Mouse (Mus musculus): ENCODE data around the gene E2f4. TPM values are rescaled to one million over a fixed set of nuclear protein-coding genes. Genes with fewer than 3 reads are reported as not detected.

The E2f4 gene
- polyA plus RNA-seq, 1 experiment from 2014 or later: 38.3 TPM

DNA sequence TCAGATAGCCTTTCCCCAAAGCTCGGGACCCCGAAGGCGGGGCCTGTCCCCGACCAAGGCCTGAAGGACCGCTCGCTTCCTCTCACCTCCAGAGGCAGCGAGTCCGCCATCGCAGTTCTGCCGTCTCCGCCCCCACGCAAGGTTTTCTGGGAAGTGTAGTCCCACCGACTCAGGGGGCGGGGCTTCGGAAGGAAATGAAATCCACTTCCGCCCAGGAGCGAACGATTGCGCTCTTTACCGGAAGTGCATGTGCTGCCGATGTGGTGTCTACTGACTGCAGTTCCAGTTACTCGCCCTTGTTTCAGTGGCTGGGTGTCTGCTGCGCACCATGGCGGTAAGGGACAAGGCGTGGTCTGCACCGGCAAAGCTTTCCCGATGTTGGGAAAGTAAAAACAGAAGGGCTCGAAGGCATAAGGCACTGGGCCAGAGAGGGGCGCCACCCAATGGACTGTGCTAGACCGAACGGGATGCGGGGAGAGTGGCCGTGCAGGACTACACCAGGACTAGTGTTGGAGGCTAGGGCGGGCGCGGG is 28.7 kb downstream of the E2f4 start, which contains the start of the genes Lrrc29 and Tmem208:
Lrrc29 (minus strand) TSS at position 138 of the 532 bp plus-strand sequence.
Tmem208 (plus strand) TSS at position 214 of the 532 bp plus-strand sequence.
- Histone ChIP-seq H3K9me3 (replicated peaks) (no peaks in the 10 kb centered on the region), H3K36me3 (peaks cover 41% of the 10 kb centered on the region)

DNA sequence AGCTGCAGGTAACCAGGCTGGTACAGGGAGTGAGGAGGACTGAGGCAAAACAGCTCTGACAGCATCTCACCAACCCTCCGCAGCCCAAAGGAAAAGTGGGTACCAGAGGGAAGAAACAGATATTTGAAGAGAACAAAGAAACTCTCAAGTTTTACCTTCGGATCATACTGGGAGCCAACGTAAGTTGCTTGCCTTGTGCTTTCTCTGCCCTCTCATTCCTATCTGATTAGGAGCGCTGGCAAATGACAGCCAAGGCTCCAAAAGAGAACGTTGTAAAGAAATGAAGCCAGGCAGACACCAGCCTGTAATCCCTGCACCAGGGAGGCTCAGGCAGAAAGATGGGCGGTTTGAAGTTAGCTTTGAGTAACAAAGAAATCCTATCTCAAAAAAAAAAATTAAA is 29.5 kb downstream of the E2f4 start:
- no peak for ATAC-seq (replicated peaks; ENCODE audit: insufficient number of reproducible peaks, insufficient read depth, low FRiP score, low read depth)
- peak overlapping the region; percentile 71 for H3K9ac ChIP-seq
- peak overlapping the region; percentile 85 for H3K4me3 ChIP-seq
- WGBS: 24% methylated on average over 6 of the region's 6 CpGs
- H3K27me3 ChIP-seq: no peaks in the 10 kb centered on the region
- peak overlapping the region; percentile 87 for H3K27ac ChIP-seq
- H3K4me2 ChIP-seq: peak overlapping the region; percentile 87
- H3K4me1 ChIP-seq (replicated peaks): peaks cover 19% of the 10 kb centered on the region
- H3K36me3 ChIP-seq: peaks cover 46% of the 10 kb centered on the region
- no peaks in the 10 kb centered on the region for H3K9me3 ChIP-seq (replicated peaks)

More for the DNA sequence above, 28.7 kb downstream of the E2f4 start, which contains the start of the genes Lrrc29 and Tmem208:
- peak; percentile 90 for ATAC-seq (replicated peaks; ENCODE audit: insufficient number of reproducible peaks, insufficient read depth, low FRiP score, low read depth)
- Histone ChIP-seq H3K4me2 (peak within 1 kb of the TSS; percentile 87), H3K4me1 (replicated peaks) (peaks cover 19% of the 10 kb centered on the region), H3K27ac (peak within 1 kb of the TSS; percentile 87), H3K9ac (peak within 1 kb of the TSS; percentile 87), H3K4me3 (peak within 1 kb of the TSS; percentile 85), H3K27me3 (no peaks in the 10 kb centered on the region)
- WGBS: under 1% methylated on average over 36 of the region's 36 CpGs

DNA sequence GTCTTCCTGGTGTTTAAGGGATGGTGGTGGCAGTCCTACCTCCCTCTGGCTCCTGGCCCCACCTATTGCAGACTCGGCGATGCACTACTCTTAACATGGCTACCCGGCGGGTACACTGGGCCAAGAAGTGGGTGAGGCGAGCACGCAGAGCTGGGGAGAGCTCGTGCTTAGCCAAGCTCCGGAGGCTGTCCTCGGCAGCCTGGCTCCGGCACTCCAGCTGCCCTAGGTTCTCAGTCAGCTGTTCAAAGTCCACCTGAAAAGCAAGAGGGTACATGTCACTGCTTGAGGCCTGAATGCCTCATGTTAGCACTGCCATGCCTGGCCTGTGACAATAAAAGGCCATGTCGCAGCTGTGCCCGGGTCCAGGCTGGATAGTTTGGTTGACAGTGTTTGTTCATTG is 32.9 kb downstream of the E2f4 start:
- ATAC-seq (replicated peaks; ENCODE audit: insufficient number of reproducible peaks, insufficient read depth, low FRiP score, low read depth): no peak
- Histone ChIP-seq H3K4me3 (no peak overlapping the region), H3K9me3 (replicated peaks) (no peaks in the 10 kb centered on the region), H3K27me3 (no peaks in the 10 kb centered on the region), H3K9ac (no peak overlapping the region), H3K4me2 (no peak overlapping the region), H3K36me3 (peaks cover 69% of the 10 kb centered on the region), H3K27ac (no peak overlapping the region), H3K4me1 (replicated peaks) (peaks cover 13% of the 10 kb centered on the region)
- WGBS: 92% methylated on average over 12 of the region's 12 CpGs

DNA sequence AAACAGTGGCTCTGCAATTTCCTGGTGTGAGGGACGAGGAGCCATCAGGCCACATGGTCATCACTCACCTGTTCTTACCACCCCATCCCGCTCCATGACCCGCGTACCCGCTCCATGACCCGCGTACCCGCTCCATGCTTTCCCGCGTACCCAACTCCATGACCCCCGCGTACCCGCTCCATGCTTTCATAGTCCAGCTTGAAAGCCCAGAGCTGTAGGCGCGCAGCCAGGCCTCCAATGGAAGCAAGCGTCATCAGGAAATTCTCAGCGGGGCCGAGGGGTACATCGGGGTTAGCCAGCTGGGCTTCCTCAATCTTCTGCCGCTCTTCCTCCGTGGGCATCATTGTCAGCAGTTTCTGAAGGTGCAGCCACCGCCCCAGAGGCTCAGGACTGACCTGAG is 34.0 kb downstream of the E2f4 start:
- WGBS: 91% methylated on average over 22 of the region's 22 CpGs
- no peak overlapping the region for H3K9ac ChIP-seq
- no peaks in the 10 kb centered on the region for H3K27me3 ChIP-seq
- no peak overlapping the region for H3K27ac ChIP-seq
- ATAC-seq (replicated peaks; ENCODE audit: insufficient number of reproducible peaks, insufficient read depth, low FRiP score, low read depth): no peak
- peaks cover 79% of the 10 kb centered on the region for H3K36me3 ChIP-seq
- peaks cover 9% of the 10 kb centered on the region for H3K4me1 ChIP-seq (replicated peaks)
- no peak overlapping the region for H3K4me3 ChIP-seq
- H3K9me3 ChIP-seq (replicated peaks): no peaks in the 10 kb centered on the region
- H3K4me2 ChIP-seq: no peak overlapping the region

DNA sequence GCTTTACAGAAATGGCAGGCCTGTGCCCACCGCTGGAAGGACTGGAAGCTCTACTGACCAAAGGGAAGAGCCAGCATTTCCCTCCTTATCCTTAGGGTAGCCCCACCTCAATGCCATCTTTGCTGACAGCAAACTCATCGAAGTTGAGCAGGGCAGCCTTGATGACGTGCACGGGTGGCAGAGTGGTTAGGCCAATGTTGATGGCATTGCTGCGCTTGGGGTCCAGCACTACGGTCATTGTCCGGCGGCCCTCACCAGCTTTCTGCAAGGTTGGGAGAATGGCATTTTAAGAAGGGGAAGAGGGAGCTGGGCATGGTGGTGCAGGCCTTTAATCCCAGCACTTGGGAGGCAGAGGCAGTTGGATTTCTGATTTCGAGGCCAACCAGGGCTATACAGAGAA is 34.5 kb downstream of the E2f4 start:
- 89% methylated on average over 9 of the region's 9 CpGs for WGBS

DNA sequence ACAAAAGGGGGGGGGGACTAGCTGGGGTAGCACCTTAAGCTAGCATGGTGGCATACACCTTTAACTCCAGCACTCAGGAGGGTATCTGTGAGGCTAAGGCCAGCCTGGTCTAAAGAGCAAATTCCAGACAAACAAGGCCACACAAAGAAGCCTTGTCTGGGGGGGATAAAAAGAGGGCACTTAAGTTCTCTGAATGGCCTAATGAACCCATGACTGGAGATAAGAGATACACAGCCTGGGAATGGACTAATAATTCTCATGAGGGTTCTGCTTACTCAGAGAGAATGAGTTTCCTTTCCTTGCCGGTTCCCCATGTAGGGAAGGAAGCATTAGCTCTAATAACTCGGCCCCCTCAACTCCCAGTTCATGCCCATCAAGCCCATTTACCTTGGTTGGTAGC is 35.1 kb downstream of the E2f4 start:
- no peak overlapping the region for H3K27ac ChIP-seq
- peaks cover under 1% of the 10 kb centered on the region for H3K4me1 ChIP-seq (replicated peaks)
- no peak overlapping the region for H3K4me2 ChIP-seq
- 53% methylated on average over 2 of the region's 2 CpGs for WGBS
- peaks cover 89% of the 10 kb centered on the region for H3K36me3 ChIP-seq
- no peaks in the 10 kb centered on the region for H3K9me3 ChIP-seq (replicated peaks)
- no peak overlapping the region for H3K9ac ChIP-seq
- ATAC-seq (replicated peaks; ENCODE audit: insufficient number of reproducible peaks, insufficient read depth, low FRiP score, low read depth): no peak
- H3K4me3 ChIP-seq: no peak overlapping the region
- H3K27me3 ChIP-seq: no peaks in the 10 kb centered on the region

More for the DNA sequence above, 34.5 kb downstream of the E2f4 start:
- Histone ChIP-seq H3K27me3 (no peaks in the 10 kb centered on the region), H3K36me3 (peaks cover 83% of the 10 kb centered on the region), H3K9ac (no peak overlapping the region), H3K9me3 (replicated peaks) (no peaks in the 10 kb centered on the region), H3K4me2 (no peak overlapping the region), H3K27ac (no peak overlapping the region), H3K4me3 (no peak overlapping the region), H3K4me1 (replicated peaks) (peaks cover 7% of the 10 kb centered on the region)
- ATAC-seq (replicated peaks; ENCODE audit: insufficient number of reproducible peaks, insufficient read depth, low FRiP score, low read depth): no peak

DNA sequence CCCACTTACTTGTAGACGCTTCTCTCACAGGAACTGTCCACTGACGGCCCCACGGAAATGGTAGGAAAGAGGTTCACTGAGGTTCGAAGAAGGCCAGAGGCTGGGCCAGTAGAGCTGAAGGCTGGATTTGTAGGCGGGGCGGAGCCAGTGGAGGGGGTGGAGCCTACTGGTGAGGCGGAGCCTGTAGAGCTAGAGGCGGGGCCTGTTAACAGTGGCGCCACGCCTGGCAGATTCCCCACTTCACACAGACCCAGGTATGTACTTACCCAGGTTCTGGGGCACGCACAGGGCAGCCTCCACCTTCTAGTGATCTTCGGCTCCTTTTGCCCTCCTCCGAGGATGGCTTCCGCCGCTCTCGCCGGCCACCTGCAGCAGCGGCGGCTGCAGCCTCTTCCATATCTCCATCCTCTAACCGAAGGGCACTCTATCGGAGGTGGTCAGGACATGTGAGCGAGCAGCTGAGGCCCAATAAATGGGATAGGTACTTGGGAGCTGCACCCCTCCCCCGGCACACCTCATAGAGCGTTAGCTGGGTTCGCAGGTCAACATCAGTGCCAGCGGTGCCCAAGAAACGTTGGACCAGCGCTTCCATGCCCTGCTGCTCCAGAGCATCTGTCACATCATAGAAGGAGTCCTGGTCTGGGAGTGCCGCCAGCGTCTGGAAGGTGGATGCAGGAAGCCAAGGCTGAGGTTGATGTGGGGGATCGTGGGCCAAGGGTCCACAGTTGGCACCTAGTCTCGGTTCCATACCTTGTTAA is 39.1 kb downstream of the E2f4 start:
- Histone ChIP-seq H3K9ac (no peak overlapping the region), H3K27me3 (no peaks in the 10 kb centered on the region), H3K4me3 (no peak overlapping the region), H3K4me2 (no peak overlapping the region), H3K27ac (no peak overlapping the region), H3K9me3 (replicated peaks) (no peaks in the 10 kb centered on the region), H3K36me3 (peaks cover 59% of the 10 kb centered on the region), H3K4me1 (replicated peaks) (peaks cover 33% of the 10 kb centered on the region)
- ATAC-seq (replicated peaks; ENCODE audit: insufficient number of reproducible peaks, insufficient read depth, low FRiP score, low read depth): no peak
- WGBS: 73% methylated on average over 32 of the region's 32 CpGs

DNA sequence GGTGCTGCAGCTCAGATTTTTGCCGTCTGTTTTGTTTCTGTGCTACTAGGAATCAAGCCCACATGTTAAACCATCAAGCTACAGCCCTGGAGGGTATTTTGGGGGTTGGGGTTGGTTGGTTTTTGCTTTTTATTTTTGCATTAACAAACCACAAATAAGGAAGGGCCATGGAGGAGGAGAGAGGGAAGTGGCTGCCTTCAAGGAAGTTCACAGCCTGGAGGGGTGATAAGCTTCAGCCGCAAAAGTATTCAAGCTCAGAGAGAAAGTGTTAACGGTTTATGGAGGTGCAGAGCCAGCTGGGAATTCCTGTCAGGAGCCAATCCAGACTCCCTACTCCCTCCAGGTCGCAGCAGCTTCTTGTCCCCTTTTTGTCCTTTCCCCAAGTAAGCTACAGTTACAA is 41.5 kb downstream of the E2f4 start:
- ATAC-seq (replicated peaks; ENCODE audit: insufficient number of reproducible peaks, insufficient read depth, low FRiP score, low read depth): no peak

DNA sequence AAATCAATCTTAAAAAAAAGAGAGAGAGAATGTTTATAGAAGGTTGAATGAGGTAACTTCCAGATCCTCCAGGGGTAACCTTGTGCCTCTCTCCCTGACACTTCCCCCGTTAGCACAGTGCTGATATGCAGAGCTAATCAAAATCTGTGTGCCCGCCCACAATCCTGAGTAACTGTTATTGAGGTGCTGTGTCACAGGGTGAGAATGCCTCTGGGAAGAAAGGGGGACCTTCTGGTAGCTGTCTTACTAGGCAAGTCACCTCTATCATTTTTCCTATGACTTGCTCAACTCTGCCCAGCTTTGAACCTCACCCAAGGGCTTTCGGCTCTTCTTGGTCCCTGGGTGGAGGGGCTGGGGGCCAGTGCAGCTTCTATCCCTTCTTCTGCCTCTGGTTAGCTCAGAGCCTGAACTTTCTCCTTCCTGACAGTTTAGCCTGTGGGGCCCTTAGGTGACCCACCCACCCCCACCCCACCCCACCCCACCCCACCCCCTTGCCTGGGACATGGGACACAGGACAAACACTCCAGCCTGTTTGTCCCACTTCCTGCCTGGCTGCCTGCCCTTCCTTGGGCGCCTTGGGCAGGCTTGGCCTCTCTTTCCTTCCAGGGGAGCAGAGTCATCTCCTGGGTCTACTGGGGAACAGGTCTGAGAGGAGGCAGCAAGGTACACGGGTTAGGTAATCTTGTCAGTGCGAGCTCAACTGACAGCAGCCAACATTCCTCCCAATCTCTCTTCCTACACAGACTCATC is 42.6 kb downstream of the E2f4 start:
- H3K27me3 ChIP-seq: no peaks in the 10 kb centered on the region
- peaks cover 49% of the 10 kb centered on the region for H3K4me1 ChIP-seq (replicated peaks)
- H3K4me2 ChIP-seq: no peak overlapping the region
- ATAC-seq (replicated peaks; ENCODE audit: insufficient number of reproducible peaks, insufficient read depth, low FRiP score, low read depth): peak; percentile 18; the same call in 1 of the 2 replicates
- no peak overlapping the region for H3K9ac ChIP-seq
- H3K36me3 ChIP-seq: peaks cover 26% of the 10 kb centered on the region
- 51% methylated on average over 6 of the region's 6 CpGs for WGBS
- no peaks in the 10 kb centered on the region for H3K9me3 ChIP-seq (replicated peaks)
- H3K4me3 ChIP-seq: no peak overlapping the region
- peak overlapping the region; percentile 65 for H3K27ac ChIP-seq

More for the DNA sequence above, 41.5 kb downstream of the E2f4 start:
- H3K4me1 ChIP-seq (replicated peaks): peaks cover 39% of the 10 kb centered on the region
- H3K27ac ChIP-seq: peak overlapping the region; percentile 65
- no peaks in the 10 kb centered on the region for H3K27me3 ChIP-seq
- no peaks in the 10 kb centered on the region for H3K9me3 ChIP-seq (replicated peaks)
- WGBS: 15% methylated on average over 4 of the region's 4 CpGs
- H3K4me2 ChIP-seq: no peak overlapping the region
- no peak overlapping the region for H3K9ac ChIP-seq
- H3K4me3 ChIP-seq: no peak overlapping the region
- peaks cover 36% of the 10 kb centered on the region for H3K36me3 ChIP-seq

DNA sequence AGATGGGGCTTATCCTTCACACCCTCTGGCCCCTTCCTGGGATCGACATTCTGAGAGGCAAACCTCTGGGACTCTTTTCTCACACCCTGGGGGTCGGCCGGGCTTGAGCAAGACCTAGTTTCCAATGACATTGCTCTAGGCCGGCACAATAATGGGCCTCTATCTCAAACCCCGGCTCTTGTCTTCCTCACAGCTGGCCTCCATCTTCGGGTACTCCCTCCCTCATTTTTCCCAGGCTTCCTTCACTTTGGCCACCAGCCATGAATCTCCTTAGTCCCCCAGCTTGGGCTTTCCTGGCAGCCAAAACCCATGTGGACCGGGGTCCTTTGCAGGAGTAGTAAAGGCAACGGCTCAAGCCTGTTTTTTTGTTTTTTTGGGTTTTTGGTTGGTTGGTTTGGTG is 43.9 kb downstream of the E2f4 start:
- H3K9ac ChIP-seq: no peak overlapping the region
- peak overlapping the region; percentile 65 for H3K27ac ChIP-seq
- no peaks in the 10 kb centered on the region for H3K27me3 ChIP-seq
- no peaks in the 10 kb centered on the region for H3K9me3 ChIP-seq (replicated peaks)
- H3K36me3 ChIP-seq: peaks cover 16% of the 10 kb centered on the region
- no peak overlapping the region for H3K4me3 ChIP-seq
- WGBS: 22% methylated on average over 8 of the region's 8 CpGs
- 0 out of 2 replicates have a peak overlapping the region, but pooled peaks have one; percentile 10 for H3K4me2 ChIP-seq
- ATAC-seq (replicated peaks; ENCODE audit: insufficient number of reproducible peaks, insufficient read depth, low FRiP score, low read depth): no peak; the same call in 1 of the 2 replicates
- H3K4me1 ChIP-seq (replicated peaks): peaks cover 63% of the 10 kb centered on the region

DNA sequence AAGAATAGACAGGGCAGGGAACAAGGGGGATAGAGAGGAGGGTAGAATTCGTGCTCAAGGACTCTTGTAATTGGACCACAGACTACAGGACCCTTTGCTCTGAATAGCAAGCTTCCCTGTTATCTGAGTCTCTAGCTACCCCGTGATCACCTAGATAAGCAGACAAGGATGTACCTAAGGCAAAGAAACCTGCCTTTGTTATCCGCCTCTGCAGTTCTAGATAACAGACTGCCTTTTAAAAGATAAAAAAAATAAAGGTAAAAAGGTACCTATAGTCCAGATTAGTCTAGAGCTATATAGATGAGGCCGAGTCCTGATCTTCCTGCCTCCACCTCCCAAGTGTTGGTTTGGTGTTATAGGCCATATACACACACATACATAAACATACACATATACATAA is 45.3 kb downstream of the E2f4 start:
- Histone ChIP-seq H3K27ac (no peak overlapping the region), H3K9me3 (replicated peaks) (no peaks in the 10 kb centered on the region), H3K36me3 (peaks cover 3% of the 10 kb centered on the region), H3K27me3 (no peaks in the 10 kb centered on the region), H3K4me3 (no peak overlapping the region), H3K4me2 (no peak overlapping the region), H3K9ac (no peak overlapping the region), H3K4me1 (replicated peaks) (peaks cover 73% of the 10 kb centered on the region)
- WGBS: 74% methylated on average over 4 of the region's 4 CpGs
- ATAC-seq (replicated peaks; ENCODE audit: insufficient number of reproducible peaks, insufficient read depth, low FRiP score, low read depth): no peak

Measured in heart, embryonic 15.5 days (tissue).